Mouse (Mus musculus) macrophage (primary cell): ENCODE data around the gene Pi16. TPM values are rescaled to one million over a fixed set of nuclear protein-coding genes. Genes with fewer than 3 reads are reported as not detected.
A peak's percentile ranks its signal among the peaks of the same experiment; 100 is the strongest.

Experiments used
- H3K27ac ChIP-seq: fragments of 350-480 bp; formaldehyde crosslinking; 2 replicates; pipeline ENCODE4 v1.9.0; 2021
- H3K36me3 ChIP-seq: fragments of 350-480 bp; formaldehyde crosslinking; 2 replicates; pipeline ENCODE4 v1.9.0; 2021; ENCODE audit errors: inconsistent target
- H3K4me3 ChIP-seq: fragments of 350-480 bp; formaldehyde crosslinking; 2 replicates; pipeline ENCODE4 v1.9.0; 2021; ENCODE audit errors: inconsistent target
- H3K79me2 ChIP-seq: fragments of 350-480 bp; formaldehyde crosslinking; 2 replicates; pipeline ENCODE4 v1.9.0; 2021; ENCODE audit errors: inconsistent target
- WGBS: methylation state at CpG from one replicate; pipeline ENCODE4 v1.1.7; 2026; ENCODE audit warnings: inconsistent platforms; ENCODE audit not compliant: missing documents; 5-methylcytosine and 5-hydroxymethylcytosine counted together
- polyA plus RNA-seq: library from polyadenylated mRNA; stranded (reverse); fragments of 250-400 nt; gene quantifications from 3 replicates; pipeline ENCODE4 v1.2.4, GENCODE M21; 2018; ENCODE audit warnings: inconsistent platforms

The Pi16 gene
- polyA plus RNA-seq, 1 experiment from 2014 or later, result 0.22 TPM

DNA sequence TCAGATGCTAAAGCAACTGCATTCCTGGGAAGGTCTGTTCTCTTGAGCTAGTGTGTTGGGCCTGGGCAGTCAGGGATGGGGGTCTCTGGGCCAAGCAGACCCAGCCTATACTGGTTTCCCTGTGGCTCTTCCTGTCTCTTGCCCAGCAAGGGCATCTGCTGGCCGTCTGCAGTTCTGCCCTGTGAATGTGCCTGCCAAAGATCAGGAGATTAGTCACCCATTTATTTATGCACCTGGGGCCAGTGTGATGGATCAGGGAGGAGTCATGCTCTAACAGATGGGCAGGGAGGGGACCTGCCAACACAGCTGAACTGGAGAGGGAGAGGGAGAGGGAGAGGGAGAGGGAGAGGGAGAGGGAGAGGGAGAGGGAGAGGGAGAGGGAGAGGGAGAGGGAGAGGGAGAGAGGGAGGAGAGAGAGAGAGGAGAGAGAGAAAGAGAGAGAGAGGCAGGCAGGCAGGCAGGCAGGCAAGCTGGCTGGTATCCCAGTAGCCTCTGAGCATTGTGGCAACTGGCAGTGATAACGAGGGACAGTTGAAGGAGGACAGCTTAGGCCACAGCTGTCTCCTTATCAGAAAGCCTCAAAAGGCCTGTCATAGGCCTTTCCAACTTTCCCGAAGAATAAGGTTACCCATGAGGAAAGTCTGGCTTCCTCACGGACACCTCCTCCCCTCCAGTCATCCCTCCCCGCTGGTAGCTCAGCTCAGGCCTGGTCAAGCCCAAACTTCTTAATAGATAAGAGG lies 13.4 kb downstream of the Pi16 start:
- H3K27ac ChIP-seq, result no peak overlapping the region
- no peak overlapping the region for H3K4me3 ChIP-seq
- WGBS, result 86% methylated on average over 5 of the region's 5 CpGs
- no peaks in the 10 kb centered on the region for H3K79me2 ChIP-seq
- H3K36me3 ChIP-seq, result peaks cover 43% of the 10 kb centered on the region

DNA sequence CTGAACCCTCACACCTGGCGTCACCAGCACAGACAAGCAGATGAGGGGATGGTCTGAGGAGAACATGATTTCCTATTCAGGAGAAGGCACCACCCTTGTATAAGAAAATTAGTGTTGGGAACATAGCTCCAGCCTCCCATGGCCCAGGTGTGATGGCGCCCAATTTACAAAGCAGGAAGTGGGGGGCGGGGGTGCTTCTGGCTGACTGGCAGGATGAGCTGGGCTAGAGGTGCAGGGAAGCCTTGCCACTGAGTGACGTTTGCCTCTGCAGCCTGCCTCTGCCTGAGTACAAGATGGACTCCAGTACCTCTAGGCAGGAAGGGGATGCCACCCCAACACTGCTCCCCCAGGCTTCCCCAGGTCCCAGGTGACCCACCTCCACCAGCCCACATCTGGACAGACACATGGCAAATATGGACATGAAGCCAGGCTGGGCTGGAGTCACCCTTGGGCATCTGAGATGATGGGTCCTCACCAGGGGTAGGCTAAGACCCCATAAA lies 14.8 kb downstream of the Pi16 start:
- no peak overlapping the region for H3K27ac ChIP-seq
- no peak overlapping the region for H3K4me3 ChIP-seq
- 92% methylated on average over 4 of the region's 4 CpGs for WGBS
- peaks cover 57% of the 10 kb centered on the region for H3K36me3 ChIP-seq
- H3K79me2 ChIP-seq, result no peaks in the 10 kb centered on the region

DNA sequence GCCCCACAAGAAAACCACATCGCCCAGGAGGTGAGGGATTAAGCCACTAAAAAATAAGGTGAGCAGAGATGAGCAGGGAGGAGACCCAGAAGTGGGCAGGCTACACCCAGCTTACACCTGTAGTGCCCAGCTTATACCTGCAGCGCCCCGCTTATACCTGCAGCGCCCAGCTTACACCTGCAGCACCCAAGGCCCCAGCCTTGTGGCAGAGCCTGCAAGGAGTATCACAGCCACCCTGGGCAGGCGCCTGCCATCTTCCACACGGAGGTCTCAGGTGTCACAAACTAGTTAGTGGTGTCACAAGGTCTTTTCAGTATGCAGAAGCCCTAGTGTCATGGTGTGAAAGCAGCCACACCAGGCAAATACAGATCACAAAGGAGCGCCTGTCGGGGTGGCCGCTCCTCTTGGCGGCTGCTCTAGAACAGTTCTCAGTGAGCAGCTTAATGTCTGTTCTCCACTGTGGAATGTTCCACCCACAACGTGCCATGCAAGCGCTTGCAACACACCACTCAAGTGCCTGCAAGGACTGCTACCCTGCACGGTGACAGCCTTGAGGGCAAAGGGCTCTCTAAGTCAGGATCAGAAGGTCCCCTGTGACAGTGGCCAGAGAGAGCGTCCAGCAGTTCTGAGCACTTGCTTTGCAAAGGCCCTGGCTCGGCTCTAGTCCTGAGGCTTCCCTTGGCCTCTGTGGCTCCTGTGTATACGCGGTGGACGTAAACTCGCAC lies 18.9 kb downstream of the Pi16 start:
- Histone ChIP-seq H3K4me3 (no peak overlapping the region), H3K36me3 (peaks cover 85% of the 10 kb centered on the region), H3K79me2 (no peaks in the 10 kb centered on the region; the same call in 1 of the 2 replicates), H3K27ac (no peak overlapping the region)
- 96% methylated on average over 19 of the region's 19 CpGs for WGBS

DNA sequence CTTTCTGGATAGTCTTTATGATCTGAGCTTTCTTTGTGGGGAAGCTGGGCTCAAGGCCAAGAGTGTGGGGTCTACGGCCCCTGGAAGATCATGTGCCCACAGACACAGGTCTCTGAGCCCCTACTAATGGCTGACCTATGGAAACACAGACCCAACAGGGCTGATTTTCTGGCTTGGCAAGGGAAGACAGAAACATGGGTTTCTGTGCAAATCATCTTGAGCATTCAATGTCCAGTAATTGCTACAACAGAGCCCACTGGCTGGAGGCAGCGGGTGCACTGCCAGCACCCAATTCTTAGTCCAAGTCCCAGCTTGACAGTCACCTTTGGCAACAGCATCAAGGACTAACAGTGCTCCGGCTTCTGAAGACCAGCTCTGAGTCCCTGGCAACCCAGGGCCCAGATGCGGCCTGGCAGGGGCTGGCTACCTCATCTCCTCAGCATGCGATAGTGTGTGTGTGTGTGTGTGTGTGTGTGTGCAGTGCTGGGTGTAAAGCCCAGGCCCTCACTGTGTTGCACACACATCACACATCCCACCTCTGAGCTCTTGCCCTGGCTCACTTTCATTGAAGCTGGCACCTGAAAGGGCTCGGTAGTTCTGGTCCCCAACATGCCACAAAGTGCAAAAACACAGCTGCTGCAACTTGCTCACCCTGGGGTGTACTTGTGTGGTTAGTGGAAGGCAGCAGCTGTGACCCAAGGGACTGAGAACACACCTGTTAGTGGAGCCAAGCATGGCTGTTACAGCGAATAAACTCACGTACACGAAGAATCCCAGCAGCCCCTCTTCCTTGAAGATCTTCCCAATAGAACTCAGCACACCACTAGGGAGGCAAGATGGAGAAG lies 20.7 kb downstream of the Pi16 start:
- Histone ChIP-seq H3K4me3 (no peak overlapping the region), H3K27ac (no peak overlapping the region), H3K79me2 (peaks cover 16% of the 10 kb centered on the region; the same call in 1 of the 2 replicates), H3K36me3 (peaks cover 72% of the 10 kb centered on the region)
- 94% methylated on average over 8 of the region's 9 CpGs for WGBS

DNA sequence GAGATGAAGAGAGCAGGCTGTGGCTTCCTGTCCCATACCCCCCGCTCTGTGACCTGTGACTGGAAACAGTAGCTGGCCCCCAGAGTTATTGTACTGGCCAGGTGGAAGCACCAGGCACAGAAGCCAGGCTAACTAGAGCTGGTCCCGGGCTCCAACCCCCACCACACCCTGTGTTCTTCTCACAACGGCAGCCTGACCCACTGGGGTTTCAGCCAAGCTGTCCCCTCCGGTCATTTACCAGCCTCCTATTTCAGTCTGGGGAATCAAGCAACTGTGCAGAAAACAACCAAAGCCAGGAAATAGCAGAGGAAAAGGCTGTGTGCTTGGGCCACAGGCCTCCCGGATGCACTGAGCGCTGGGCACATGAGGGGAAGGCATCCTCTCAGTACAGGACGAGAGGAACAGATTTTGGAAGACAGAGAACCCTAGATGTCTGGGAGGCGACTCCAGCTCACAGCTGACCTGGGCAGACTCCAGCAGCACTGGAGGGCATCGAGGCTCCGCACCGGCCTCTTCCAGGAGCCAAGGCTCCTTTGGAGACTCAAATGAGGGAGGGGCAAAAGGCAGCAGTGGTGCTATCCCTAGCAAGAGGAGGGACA lies 21.8 kb downstream of the Pi16 start:
- Histone ChIP-seq H3K27ac (no peak overlapping the region), H3K4me3 (no peak overlapping the region), H3K79me2 (peaks cover 26% of the 10 kb centered on the region; the same call in 1 of the 2 replicates), H3K36me3 (peaks cover 68% of the 10 kb centered on the region; the same call in 1 of the 2 replicates)
- 96% methylated on average over 11 of the region's 11 CpGs for WGBS

DNA sequence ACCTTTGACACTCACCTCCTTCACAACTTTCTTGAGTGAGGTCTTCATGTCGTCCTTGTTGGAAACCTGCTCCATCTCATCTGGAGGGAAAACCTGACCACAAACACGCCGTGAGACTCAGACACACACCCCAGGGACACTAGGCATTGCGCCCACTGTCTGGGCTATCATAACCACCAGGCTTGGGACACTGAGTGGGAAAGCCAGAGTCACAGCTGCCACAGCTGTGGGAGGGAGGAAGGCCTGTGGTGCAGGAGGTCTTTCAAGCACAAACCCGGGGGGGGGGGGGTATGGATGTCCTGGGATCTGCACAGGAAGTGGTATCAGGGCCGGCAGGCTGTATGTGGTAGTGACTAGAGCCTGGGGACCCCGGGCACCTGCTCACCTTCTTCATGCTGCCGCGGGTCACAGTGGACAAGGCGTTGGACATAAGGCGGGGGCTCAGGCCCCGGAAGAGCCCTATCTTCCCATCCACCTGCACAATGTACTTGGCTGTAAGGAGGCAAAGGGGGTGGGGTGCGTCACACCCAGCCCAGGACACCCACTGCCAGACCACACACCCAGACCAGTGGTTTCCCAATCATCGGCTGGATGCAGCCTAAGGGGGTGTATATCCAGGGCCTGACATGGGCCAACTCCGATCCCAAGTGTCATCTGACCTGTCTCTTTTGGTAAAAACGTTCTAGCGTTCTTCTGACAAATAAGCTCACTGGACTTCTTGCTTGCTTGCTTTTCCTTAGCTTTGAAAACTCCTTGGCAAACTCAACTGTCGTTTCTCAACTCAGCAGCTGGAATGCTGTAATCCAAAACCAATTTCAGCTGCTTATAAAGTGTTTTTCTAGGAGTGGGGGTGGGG lies 23.2 kb downstream of the Pi16 start:
- peaks cover 59% of the 10 kb centered on the region; the same call in 1 of the 2 replicates for H3K36me3 ChIP-seq
- 86% methylated on average over 18 of the region's 18 CpGs for WGBS
- H3K79me2 ChIP-seq, result peaks cover 40% of the 10 kb centered on the region
- H3K4me3 ChIP-seq, result no peak overlapping the region
- no peak overlapping the region for H3K27ac ChIP-seq

DNA sequence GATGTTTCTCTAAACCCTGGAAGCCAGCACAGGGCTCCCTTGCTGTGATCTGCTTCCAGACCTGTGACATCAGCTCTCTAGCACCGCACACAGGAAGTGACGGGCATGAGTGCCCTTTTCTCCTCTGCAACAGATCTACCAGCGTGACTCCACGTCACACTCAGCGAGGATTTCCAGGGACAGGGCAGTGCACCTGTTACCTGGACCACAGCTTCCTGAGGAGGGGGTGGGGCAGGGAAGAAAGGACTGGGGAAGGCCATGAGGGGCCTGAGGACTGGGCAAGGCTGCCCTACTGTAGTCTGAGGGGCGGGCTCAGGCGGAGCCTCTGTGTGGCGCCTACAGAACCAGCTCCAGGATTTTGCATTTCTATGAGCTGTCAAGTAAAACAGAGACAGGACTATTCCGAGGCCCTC lies 24.1 kb downstream of the Pi16 start:
- peaks cover 49% of the 10 kb centered on the region; the same call in 1 of the 2 replicates for H3K36me3 ChIP-seq
- H3K79me2 ChIP-seq, result peaks cover 50% of the 10 kb centered on the region
- no peak overlapping the region for H3K27ac ChIP-seq
- 78% methylated on average over 7 of the region's 9 CpGs for WGBS
- no peak overlapping the region for H3K4me3 ChIP-seq

DNA sequence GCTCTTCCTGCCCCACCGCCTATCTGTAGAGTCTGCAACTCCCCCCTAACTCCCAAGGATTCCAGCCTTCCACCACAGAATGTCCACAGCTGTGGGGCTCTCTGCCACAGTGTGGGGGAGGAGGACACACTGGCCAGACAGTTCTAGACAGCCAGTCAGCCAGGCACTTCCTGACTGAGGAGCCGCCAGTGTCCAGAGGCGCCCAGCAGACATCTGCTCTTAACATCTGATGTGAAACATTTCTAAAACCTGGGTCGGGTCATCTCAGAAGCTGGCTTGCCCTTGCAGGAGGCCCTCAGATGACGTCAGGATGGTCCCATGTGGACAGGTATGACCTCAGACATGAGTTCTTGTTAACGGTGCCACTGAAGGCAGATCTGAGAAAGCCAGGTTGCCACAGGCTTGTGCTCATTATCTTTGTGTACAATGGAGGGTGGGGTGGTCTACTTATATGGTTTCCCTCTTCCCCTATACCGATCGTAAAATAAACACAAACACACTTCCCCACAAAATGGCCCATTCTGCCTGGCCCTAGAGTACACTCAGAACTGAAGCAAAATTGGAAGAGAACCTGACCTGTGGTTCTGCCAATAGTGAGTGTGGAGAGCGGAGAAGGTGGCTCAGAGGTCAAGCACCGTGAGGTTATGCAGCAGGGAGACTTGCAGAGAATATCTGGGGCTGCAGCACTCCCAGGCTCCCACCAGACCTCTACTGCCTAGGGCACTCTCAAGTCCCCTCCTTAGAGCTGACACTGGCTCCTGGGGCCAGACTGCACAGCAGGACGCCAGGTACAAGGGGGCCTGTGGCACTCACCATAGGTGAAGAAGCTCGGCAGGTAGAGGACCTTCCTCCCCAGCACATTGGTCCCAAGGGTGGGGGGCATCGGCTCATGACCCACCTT lies 24.8 kb downstream of the Pi16 start:
- Histone ChIP-seq H3K79me2 (peaks cover 56% of the 10 kb centered on the region), H3K36me3 (peaks cover 43% of the 10 kb centered on the region; the same call in 1 of the 2 replicates), H3K4me3 (no peak overlapping the region), H3K27ac (no peak overlapping the region)
- 89% methylated on average over 13 of the region's 13 CpGs for WGBS

DNA sequence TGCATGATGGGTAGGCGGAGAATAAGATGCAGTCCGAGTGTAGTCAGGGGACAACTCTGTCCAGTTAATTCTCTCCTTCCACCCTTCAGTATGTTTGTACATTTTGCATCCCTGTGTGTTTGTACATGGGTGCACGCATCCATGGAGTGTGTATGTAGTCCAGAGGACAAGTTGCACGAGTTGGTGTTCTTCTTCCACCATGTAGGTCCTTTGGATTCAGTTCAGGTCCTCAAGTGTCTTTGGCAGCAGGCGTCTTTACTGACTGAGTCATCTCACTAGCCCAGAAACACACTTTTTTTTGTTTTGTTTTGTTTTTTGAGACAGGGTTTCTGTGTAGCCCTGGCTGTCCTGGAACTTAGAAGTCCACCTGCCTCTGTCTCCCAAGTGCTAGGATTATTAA lies 25.8 kb downstream of the Pi16 start:
- Histone ChIP-seq H3K27ac (no peak overlapping the region), H3K4me3 (no peak overlapping the region), H3K36me3 (peaks cover 35% of the 10 kb centered on the region; the same call in 1 of the 2 replicates), H3K79me2 (peaks cover 57% of the 10 kb centered on the region)
- 95% methylated on average over 5 of the region's 5 CpGs for WGBS

DNA sequence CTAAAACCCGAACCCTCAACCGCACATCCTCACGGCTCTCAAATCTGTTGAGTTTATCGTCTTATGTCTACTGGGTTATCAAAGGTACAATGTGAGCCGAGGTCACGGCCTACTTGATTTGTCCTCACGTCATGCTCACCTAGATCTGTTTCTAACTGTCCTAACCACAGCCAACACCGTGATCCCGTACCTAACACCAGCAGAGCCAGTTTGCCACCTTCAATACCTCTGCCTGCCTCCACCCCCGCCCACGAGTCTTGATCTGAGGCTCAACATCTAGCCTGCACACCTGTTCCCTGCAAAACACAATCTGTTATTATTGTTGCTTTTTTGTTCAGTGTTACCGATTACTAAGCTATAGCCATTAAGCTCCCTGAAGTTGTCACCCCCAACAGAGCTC lies 27.8 kb downstream of the Pi16 start:
- peaks cover 15% of the 10 kb centered on the region; the same call in 1 of the 2 replicates for H3K36me3 ChIP-seq

DNA sequence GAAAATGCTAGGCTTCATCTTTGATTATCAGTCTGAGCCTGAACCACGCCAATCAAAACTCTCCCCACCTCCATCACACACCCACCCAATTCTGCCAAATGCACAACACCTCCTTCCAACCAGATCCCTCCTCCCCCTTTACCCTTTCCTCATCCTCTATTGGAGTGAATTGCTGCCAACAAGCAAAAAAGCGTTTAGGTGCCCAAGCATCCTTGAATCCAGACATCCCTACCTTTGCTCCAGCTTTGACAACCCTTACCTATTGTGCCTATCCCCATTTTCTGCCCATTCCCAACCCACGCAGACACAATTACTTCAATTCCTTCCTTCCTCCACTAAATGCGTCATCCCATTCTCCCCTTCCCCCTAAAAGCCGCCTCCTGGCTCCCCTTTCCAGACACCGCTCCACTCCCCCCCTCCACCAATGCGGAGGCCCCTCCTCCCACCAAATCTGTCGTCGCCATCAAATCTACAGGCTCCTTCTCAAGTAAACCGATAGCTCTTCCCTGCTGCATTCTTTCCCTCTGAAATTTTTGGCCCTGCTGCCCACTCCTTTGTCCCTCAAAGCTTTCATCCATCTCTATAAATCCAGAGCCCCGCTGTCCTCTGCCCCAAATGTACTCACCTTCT lies 29.1 kb downstream of the Pi16 start:
- Histone ChIP-seq H3K27ac (peak overlapping the region; percentile 51), H3K79me2 (peaks cover 57% of the 10 kb centered on the region), H3K4me3 (peak overlapping the region; percentile 87), H3K36me3 (peaks cover 10% of the 10 kb centered on the region; the same call in 1 of the 2 replicates)
- WGBS, result 17% methylated on average over 11 of the region's 11 CpGs

More for the DNA sequence above, 27.8 kb downstream of the Pi16 start:
- no peak overlapping the region for H3K27ac ChIP-seq
- H3K4me3 ChIP-seq, result no peak overlapping the region
- 89% methylated on average over 9 of the region's 12 CpGs for WGBS
- peaks cover 57% of the 10 kb centered on the region for H3K79me2 ChIP-seq

DNA sequence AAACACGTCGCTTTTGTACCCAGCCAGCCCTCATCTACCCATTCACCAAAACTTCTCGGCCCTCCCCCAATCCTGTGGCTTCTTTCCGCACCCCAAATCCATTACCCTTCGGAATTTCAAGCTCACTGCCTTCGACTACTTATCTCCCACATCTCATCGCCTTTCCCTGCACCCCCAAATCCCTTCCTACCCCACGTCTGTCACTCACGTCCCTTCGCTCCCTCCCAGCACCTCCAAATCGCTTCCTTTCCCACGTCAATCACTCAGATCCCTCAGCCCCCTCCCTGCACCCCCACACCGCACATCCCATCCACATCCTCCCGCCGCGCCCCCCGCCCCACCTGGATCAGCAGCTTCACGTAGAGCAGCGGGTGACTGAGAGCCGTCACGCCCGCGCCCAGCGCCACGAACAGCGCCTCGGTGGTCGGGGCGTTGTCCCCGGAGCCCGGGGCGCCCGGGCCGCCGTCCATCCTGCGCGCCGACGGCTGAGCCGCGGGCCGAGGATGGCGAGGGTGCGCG lies 29.7 kb downstream of the Pi16 start:
- H3K79me2 ChIP-seq, result peaks cover 51% of the 10 kb centered on the region
- H3K36me3 ChIP-seq, result peaks cover 10% of the 10 kb centered on the region; the same call in 1 of the 2 replicates
- H3K27ac ChIP-seq, result peak overlapping the region; percentile 51
- H3K4me3 ChIP-seq, result peak overlapping the region; percentile 87
- 1% methylated on average over 29 of the region's 45 CpGs for WGBS
